9 mouse cellular contexts compared by ENCODE assay signal in the genomic region with DNA sequence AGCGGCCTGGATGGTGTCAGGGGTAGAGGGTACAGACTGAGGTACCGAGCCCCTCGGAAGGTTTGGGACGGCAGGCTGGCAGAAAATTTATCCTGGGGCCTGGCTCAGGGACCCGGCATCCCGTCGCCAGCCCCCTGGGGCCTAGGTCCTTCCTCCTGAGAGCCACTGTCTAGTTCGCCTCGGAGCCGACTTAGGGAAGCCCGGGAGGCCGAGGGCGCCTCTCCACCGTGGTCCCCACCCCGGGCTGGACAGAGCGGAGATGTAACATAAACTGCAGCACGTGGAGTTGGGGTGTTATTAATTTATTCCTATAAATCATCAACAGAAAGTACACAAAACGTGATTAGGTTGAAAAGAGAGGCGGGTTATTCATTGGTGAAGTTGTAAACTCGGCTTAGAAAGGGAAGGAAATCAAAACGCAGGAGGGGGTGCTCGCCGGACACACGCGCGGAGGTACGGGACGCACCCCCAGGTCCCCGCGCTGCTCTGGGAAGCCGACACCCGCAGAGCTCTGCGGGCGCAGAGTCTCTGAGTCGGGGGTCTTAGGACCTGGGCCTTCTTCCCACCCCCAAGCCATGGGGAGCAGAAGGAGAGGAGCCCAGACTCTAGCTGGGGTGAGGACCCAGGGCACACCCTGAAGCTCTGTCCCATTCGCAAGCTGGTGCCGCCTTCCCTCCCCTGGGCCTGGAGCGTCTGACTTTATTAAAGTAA. TPM values are rescaled to one million over a fixed set of nuclear protein-coding genes. Genes with fewer than 3 reads are reported as not detected.
DNase-seq lines count a peak whose midpoint lies in the region; ATAC-seq and TF ChIP-seq lines count a peak whose summit lies in the region.
"Had no signal": no experiment of that assay in that cellular context is flagged by ENCODE, and none has a peak within 500 bp of the region (broad histone marks: within the 10 kb centered on the region; RNA-seq: fewer than 3 reads in every experiment).

No protein-coding gene starts in this region.

- peaks cover 81% of the 10 kb centered on the region for H3K27me3 ChIP-seq in midbrain, embryonic 14.5 days (ENCODE audit: control insufficient read depth, insufficient read depth, low read length)
- H3K27me3 ChIP-seq in midbrain, postnatal 0 days (ENCODE audit: insufficient read depth, low read length) = peaks cover 53% of the 10 kb centered on the region
- peaks cover 93% of the 10 kb centered on the region for H3K27me3 ChIP-seq in heart, embryonic 15.5 days
- H3K27me3 ChIP-seq in limb, embryonic 10.5 days (ENCODE audit: low read depth, poor library complexity, severe bottlenecking) = peaks cover 100% of the 10 kb centered on the region
- H3K27me3 ChIP-seq in stomach, postnatal 0 days (ENCODE audit: control insufficient read depth, insufficient read depth, low read length) = peaks cover 7% of the 10 kb centered on the region; the same call in 1 of the 2 replicates

- H3K4me3 ChIP-seq in midbrain, embryonic 14.5 days (replicated peaks; ENCODE audit: low read depth, low read length) = no peak overlapping the region
- no peak overlapping the region for H3K4me3 ChIP-seq in midbrain, postnatal 0 days (ENCODE audit: low read depth, low read length)
- H3K4me3 ChIP-seq in heart, embryonic 15.5 days = peak overlapping the region; percentile 36
- peak overlapping the region; percentile 40 for H3K4me3 ChIP-seq in limb, embryonic 10.5 days
- peak overlapping the region; percentile 45 for H3K4me3 ChIP-seq in stomach, postnatal 0 days (ENCODE audit: low read depth, low read length)
- H3K4me3 ChIP-seq: forebrain, embryonic 15.5 days; myocyte had no signal

- H3K4me2 ChIP-seq in midbrain, embryonic 14.5 days (ENCODE audit: low read length) = no peak overlapping the region
- H3K4me2 ChIP-seq in midbrain, postnatal 0 days (ENCODE audit: low read depth, low read length, poor library complexity, severe bottlenecking) = no peak overlapping the region
- peak overlapping the region; percentile 37; the same call in 1 of the 2 replicates for H3K4me2 ChIP-seq in heart, embryonic 15.5 days
- H3K4me2 ChIP-seq in stomach, postnatal 0 days (replicated peaks; ENCODE audit: low read depth) = peak overlapping the region; percentile 69
- H3K4me2 ChIP-seq: forebrain, embryonic 15.5 days had no signal

- no peak overlapping the region for H3K9ac ChIP-seq in midbrain, embryonic 14.5 days (replicated peaks; ENCODE audit: low read length)
- H3K9ac ChIP-seq in midbrain, postnatal 0 days (replicated peaks; ENCODE audit: low read length, poor library complexity, severe bottlenecking) = no peak overlapping the region
- no peak overlapping the region for H3K9ac ChIP-seq in heart, embryonic 15.5 days
- H3K9ac ChIP-seq in stomach, postnatal 0 days (ENCODE audit: low read length) = peak overlapping the region; percentile 69
- H3K9ac ChIP-seq: forebrain, embryonic 15.5 days had no signal

- no peak overlapping the region for H3K27ac ChIP-seq in midbrain, embryonic 14.5 days (replicated peaks; ENCODE audit: low read depth, low read length)
- H3K27ac ChIP-seq in midbrain, postnatal 0 days (ENCODE audit: low read depth, low read length) = no peak overlapping the region
- H3K27ac ChIP-seq in heart, embryonic 15.5 days = no peak overlapping the region
- H3K27ac ChIP-seq in limb, embryonic 10.5 days = no peak overlapping the region
- H3K27ac ChIP-seq in stomach, postnatal 0 days (replicated peaks) = peak overlapping the region; percentile 86
- H3K27ac ChIP-seq: forebrain, embryonic 15.5 days had no signal

- no peak for ATAC-seq in midbrain, embryonic 14.5 days (ENCODE audit: low FRiP score, low TSS enrichment)
- no peak for ATAC-seq in midbrain, postnatal 0 days (ENCODE audit: low FRiP score)
- ATAC-seq in heart, embryonic 15.5 days (replicated peaks; ENCODE audit: insufficient number of reproducible peaks, insufficient read depth, low FRiP score, low read depth) = no peak
- ATAC-seq in stomach, postnatal 0 days (ENCODE audit: low FRiP score, low TSS enrichment) = peak; percentile 36
- ATAC-seq: forebrain, embryonic 15.5 days had no signal

- H3K36me3 ChIP-seq in midbrain, embryonic 14.5 days (ENCODE audit: control insufficient read depth, insufficient read depth, low read length) = no peaks in the 10 kb centered on the region
- H3K36me3 ChIP-seq in midbrain, postnatal 0 days (ENCODE audit: insufficient read depth, low read length) = no peaks in the 10 kb centered on the region
- no peaks in the 10 kb centered on the region for H3K36me3 ChIP-seq in heart, embryonic 15.5 days
- no peaks in the 10 kb centered on the region for H3K36me3 ChIP-seq in limb, embryonic 10.5 days
- H3K36me3 ChIP-seq in stomach, postnatal 0 days (ENCODE audit: control insufficient read depth, insufficient read depth, low read length) = no peaks in the 10 kb centered on the region
- H3K36me3 ChIP-seq: forebrain, embryonic 15.5 days had no signal

- H3K9me3 ChIP-seq in midbrain, embryonic 14.5 days (ENCODE audit: control insufficient read depth, low read length) = no peaks in the 10 kb centered on the region
- H3K9me3 ChIP-seq in midbrain, postnatal 0 days (ENCODE audit: low read length) = no peaks in the 10 kb centered on the region
- no peaks in the 10 kb centered on the region for H3K9me3 ChIP-seq in heart, embryonic 15.5 days (replicated peaks)
- H3K9me3 ChIP-seq in limb, embryonic 10.5 days (replicated peaks) = no peaks in the 10 kb centered on the region
- H3K9me3 ChIP-seq in stomach, postnatal 0 days (ENCODE audit: control insufficient read depth, low read length) = no peaks in the 10 kb centered on the region
- H3K9me3 ChIP-seq: forebrain, embryonic 15.5 days had no signal

- peak; percentile 29 for DNase-seq in midbrain, embryonic 14.5 days
- DNase-seq in midbrain, postnatal 0 days (ENCODE audit: low spot score) = no peak
- DNase-seq in limb, embryonic 10.5 days (ENCODE audit: low spot score) = peak; percentile 59
- DNase-seq in stomach, postnatal 0 days (ENCODE audit: low spot score) = peak; percentile 43
- no peak for DNase-seq in spleen, postnatal 14 days (ENCODE audit: low spot score in 2 of 2)
- no peak for DNase-seq in left cerebral cortex, adult 11 months (ENCODE audit: low spot score)

- TF ChIP-seq EP300 in stomach, postnatal 0 days (optimal IDR thresholded peaks at IDR 0.05) = no peak

- under 1% methylated on average over 38 of the region's 38 CpGs for WGBS in midbrain, embryonic 14.5 days
- WGBS in midbrain, postnatal 0 days = under 1% methylated on average over 38 of the region's 38 CpGs
- WGBS in heart, embryonic 15.5 days = 2% methylated on average over 38 of the region's 38 CpGs
- WGBS in limb, embryonic 10.5 days = under 1% methylated on average over 38 of the region's 38 CpGs
- 2% methylated on average over 37 of the region's 38 CpGs for WGBS in stomach, postnatal 0 days

- no peak for TF ChIP-seq CTCF in midbrain, postnatal 0 days (IDR thresholded peaks at IDR 0.05)
- no peak for TF ChIP-seq CTCF in stomach, postnatal 0 days (IDR thresholded peaks at IDR 0.05; ENCODE audit: low read depth)

- no peaks in the 10 kb centered on the region for H3K4me1 ChIP-seq in midbrain, embryonic 14.5 days (ENCODE audit: control insufficient read depth, insufficient read depth, low read length)
- H3K4me1 ChIP-seq in midbrain, postnatal 0 days (ENCODE audit: insufficient read depth, low read length) = peaks cover 2% of the 10 kb centered on the region; the same call in 1 of the 2 replicates
- H3K4me1 ChIP-seq in heart, embryonic 15.5 days (replicated peaks) = peaks cover 37% of the 10 kb centered on the region
- H3K4me1 ChIP-seq in limb, embryonic 10.5 days = peaks cover 41% of the 10 kb centered on the region
- no peaks in the 10 kb centered on the region for H3K4me1 ChIP-seq in stomach, postnatal 0 days (replicated peaks; ENCODE audit: control insufficient read depth, insufficient read depth)

RNA-seq across cellular contexts. Expression of gene Hnf1b, which starts 2.8 kb away (rescaled TPM):
- 0.12 TPM in 2 replicates for polyA plus RNA-seq in midbrain, embryonic 14.5 days (2014; fragmentation: Nextera tagmentation; extraction: Ambion mirVana)
- total RNA-seq in midbrain, postnatal 0 days (2014; rRNA removed) = not detected in 2 replicates
- 0.22 and 0.31 TPM in 2 replicates for polyA plus RNA-seq in midbrain, postnatal 0 days (2015; fragmentation: Nextera tagmentation; extraction: Ambion mirVana)
- polyA plus RNA-seq in heart, embryonic 15.5 days (2015; fragmentation: Nextera tagmentation; extraction: Ambion mirVana) = 0.40 and 0.85 TPM in 2 replicates
- polyA plus RNA-seq in limb, embryonic 10.5 days (2016; fragmentation: Nextera tagmentation; extraction: Ambion mirVana) = 0.14 TPM in 1 of 2 replicates, not detected in the other
- polyA plus RNA-seq in stomach, postnatal 0 days (2015; fragmentation: Nextera tagmentation; extraction: Ambion mirVana) = 4.8 and 5.0 TPM in 2 replicates
- polyA plus RNA-seq: forebrain, embryonic 15.5 days; myocyte had no signal

Comparison
In these comparisons a context has a peak if more than half of its experiments do, and no peak if none do; other contexts are left out.
1. DNase-seq: peak in midbrain, embryonic 14.5 days (single experiment), limb, embryonic 10.5 days (single experiment) and stomach, postnatal 0 days (single experiment); none in midbrain, postnatal 0 days (single experiment), spleen, postnatal 14 days (0 of 2) and left cerebral cortex, adult 11 months (single experiment).
2. H3K4me2 ChIP-seq: peak in heart, embryonic 15.5 days (single experiment) and stomach, postnatal 0 days (single experiment); none in midbrain, embryonic 14.5 days (single experiment) and midbrain, postnatal 0 days (single experiment).
3. H3K4me3 ChIP-seq: peak in heart, embryonic 15.5 days (single experiment), limb, embryonic 10.5 days (single experiment) and stomach, postnatal 0 days (single experiment); none in midbrain, embryonic 14.5 days (single experiment) and midbrain, postnatal 0 days (single experiment).